Mouse (Mus musculus): ENCODE measurements around the gene Cldn13.
"Not testable (repeated sequence)": the region's sequence is repeated elsewhere in the genome, so short reads cannot be mapped to it uniquely, and the experiment has no call there.

The Cldn13 gene

DNA sequence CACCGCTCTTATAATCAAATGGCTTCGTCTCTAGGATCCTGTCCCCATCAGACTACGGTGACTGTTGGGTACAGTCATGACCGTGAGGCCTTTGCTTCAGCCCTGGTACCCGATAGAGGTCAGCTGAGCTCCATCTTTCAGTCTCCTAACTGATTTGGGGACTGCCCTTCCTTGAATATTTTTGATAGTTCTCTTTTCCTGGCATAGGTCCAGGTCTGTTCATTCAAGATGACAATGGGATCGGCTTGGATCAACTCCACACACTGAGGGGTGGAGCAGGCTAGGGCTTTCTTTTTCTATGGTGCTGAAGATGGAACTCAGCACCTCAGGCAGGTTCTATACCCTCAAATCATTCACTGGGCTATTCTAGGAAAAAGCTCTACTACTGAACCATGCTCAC lies 20.7 kb upstream of the Cldn13 start:
- no peak for ATAC-seq (ENCODE audit: insufficient number of reproducible peaks, low FRiP score, low TSS enrichment)

DNA sequence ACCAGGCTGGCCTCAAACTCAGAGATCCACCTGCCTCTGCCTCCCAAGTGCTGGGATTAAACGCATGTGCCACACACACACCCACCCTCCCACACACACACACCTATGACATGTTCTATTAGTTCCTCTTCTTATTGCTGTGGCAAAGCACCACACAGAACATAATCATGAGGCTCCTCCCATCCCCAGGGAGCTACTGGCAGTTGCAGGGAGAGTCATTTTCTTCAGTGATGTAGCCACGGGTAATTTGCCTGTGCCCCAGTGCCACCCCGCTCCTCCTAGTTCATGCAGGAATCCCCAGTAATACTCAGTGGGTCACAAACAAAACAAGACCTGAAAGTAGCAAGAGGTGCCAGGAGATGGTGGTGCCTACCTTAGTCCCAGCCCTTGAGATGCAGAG lies 19.3 kb upstream of the Cldn13 start:
- ATAC-seq (ENCODE audit: insufficient number of reproducible peaks, low FRiP score, low TSS enrichment) = no peak

DNA sequence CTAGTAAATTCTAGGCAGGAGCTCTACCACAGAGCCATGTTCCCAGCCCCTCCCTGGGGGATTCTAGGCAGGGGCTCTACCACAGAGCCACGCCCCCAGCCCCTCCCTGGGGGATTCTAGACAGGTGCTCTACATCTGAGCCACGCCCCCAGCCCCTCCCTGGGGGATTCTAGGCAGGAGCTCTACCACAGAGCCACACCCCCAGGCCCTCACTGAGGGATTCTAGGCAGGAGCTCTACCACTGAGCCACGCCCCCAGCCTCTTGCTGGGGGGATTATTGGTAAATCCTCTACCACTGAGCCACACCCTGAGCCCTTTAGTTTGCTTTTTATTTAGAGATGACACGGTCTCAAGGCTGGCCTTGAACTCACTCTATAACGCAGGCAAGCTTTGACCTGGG lies 18.4 kb upstream of the Cldn13 start:
- ATAC-seq (ENCODE audit: insufficient number of reproducible peaks, low FRiP score, low TSS enrichment) = not testable (repeated sequence)

DNA sequence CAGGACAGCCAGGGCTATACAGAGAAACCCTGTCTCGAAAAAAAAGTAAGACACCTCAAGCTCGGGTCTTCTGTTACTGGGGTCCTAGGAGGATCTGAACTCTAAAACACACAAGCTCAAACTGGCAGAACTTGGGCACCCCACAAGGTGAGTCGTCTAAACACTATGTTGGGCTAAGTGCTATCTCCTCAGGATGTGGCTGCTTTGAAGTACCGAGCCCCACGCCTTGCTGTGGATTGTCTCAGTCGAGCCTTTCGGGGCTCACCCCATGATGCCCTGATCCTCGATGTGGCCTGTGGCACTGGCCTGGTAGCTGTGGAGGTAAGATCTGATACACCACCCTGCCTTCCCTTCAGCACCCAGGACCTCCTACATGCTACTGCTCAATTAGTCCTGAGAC lies 18.0 kb upstream of the Cldn13 start:
- ATAC-seq (ENCODE audit: insufficient number of reproducible peaks, low FRiP score, low TSS enrichment) = no peak

DNA sequence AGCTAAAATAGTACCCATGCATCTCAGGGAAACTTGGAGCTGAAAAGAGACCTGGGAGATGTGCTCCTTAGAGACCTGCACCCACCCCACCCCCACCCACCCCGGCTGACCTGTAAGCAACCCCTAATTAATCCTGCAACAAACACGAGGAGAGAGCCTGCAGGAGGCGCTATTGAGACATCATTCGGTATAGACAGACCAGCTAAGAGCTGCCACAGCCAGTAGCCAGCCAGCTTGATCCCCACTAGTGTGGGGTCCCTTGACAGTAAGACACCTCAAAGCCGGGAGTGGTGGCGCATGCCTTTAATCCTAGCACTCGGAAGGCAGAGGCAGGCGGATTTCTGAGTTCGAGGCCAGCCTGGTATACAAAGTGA lies 17.6 kb upstream of the Cldn13 start:
- no peak for ATAC-seq (ENCODE audit: insufficient number of reproducible peaks, low FRiP score, low TSS enrichment)

DNA sequence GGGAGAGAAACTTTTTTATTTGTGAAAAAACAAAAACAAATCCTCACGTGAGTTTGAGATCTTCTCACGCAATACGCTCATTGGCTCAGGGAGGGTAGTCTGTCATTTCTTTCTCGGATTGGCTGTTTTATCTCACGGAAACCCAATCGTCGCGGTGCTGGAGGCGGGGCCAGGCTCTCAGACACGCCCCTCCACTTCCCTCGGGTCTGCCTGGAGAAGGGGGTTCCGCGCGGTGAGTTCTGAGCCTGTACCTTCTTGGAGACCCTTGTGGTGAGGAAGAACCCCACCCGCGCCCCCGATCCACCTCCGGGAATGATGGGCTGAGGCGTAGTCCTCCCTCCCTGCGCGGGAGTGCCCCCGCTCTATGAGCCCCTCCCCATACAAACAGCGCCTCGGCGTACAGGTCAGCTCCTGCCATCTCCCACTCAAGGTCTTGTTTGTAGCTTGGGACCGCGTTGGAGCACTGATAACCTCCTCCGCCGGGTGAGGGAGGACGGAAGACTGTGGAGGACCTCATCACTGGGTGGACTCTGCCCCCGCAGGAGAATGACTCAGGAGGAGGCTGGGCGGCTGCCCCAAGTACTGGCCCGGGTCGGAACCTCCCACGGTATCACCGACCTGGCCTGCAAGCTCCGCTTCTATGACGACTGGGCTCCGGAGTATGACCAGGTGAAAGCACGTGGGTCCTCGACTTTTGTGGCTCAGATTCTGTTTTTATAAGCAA lies 17.0 kb upstream of the Cldn13 start, which contains the start of gene Mettl27:
Gene Mettl27 (plus strand): TSS at position 190 of the 724 bp plus-strand sequence.
- ATAC-seq (ENCODE audit: insufficient number of reproducible peaks, low FRiP score, low TSS enrichment) = peak; percentile 70

DNA sequence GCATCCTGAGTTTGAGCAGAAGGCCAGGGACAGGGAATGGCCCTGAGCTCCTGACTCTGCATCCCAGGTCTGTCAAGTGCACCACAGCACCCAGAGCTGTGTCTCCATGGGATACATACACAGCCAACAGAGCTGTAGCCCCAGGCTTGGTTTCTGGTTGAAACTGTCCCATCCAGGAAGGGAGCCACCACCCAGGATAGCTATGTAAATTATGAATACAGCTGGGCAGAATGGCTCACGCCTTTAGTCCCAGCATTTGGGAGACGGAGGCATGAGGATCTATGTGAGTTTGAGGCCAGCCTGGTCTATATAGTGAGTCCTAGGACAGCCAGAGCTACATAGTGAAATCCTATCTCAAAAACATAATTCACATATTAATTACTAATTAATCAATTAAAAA lies 14.7 kb upstream of the Cldn13 start:
- ATAC-seq (ENCODE audit: insufficient number of reproducible peaks, low FRiP score, low TSS enrichment) = no peak

DNA sequence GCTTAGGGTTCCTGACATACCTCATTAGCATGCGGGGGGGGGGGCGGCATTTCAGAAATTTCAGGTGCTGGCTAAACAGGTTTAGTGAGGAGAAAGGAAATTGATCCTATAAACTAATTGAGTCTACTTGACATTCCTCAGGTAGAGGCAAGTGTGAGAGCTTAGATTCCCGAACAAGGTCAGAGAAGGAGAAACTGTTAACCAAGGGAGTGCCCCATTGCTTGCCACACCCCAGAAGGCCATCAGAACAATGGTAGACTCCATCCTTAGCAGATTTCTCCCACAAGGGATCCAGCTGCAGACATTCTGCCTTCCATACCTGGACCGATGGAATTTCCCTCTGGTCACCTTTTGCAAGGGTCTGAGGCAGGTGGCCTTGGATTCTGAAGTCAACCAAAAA lies 11.4 kb upstream of the Cldn13 start:
- no peak for ATAC-seq (ENCODE audit: insufficient number of reproducible peaks, low FRiP score, low TSS enrichment)

DNA sequence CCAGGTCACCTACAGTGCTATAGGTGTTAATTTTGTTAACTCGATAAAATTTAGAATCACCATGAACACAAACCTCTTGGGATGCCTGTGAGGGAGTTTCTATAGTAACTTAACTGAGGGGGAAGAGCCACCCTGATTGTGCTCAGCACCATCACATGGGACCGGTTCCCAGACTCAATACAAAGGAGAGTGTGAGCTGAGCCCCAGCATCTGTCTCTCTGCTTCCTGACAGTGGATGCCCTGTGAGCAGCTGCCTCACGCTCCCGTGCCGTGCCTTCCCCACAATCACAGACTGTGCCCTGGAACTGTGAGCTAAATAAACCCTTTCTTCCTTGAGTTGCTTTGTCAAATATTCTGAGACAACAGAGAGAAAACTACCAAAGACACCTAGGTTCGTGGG lies 7.8 kb upstream of the Cldn13 start:
- no peak for ATAC-seq (ENCODE audit: insufficient number of reproducible peaks, low FRiP score, low TSS enrichment)

DNA sequence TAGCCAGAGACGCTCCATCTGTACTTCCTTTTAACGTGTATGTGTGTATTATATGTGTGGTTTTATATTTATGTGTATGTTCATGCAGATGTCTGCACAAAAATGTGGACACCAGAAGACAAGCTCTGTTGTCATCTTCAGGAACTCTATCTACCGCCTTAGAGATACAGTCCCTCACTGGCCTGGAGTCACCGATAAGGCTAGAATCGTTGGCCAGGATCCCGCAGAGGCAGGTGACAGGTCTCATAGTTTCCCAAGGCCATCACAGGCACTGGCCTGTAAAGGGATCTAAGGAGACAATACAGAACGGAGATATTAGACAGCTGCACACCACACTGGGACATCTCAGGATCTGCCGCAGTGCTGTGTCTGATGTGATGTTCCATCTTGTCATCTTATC lies 5.8 kb upstream of the Cldn13 start:
- ATAC-seq (ENCODE audit: insufficient number of reproducible peaks, low FRiP score, low TSS enrichment) = no peak

DNA sequence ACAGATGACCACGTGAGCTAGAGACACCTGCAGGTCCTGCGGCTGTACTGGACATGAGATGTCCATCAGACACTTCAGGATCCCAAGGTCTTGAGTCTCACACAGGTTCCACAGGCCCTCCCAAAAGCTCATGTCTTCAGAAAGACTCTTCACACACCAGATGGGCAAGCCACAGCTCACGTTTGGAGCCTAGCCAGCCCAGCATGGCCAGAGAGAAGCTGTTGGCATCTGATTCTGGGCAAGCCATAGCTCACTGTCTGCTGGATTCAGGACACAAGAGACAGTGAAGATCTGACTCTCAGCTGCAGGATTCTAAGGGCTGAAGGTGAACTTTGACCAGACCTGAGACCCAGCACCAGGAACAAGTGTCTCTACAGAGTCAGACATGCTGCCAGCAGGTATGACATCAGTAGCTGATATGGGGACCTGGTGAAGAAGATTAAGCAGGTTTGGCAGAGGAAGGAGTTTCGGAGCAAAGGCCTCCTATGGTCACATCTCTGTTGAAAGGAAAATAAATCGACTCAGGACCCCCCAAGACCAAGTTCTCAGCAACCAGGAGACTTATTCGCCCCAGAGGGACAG lies 4.9 kb upstream of the Cldn13 start:
- ATAC-seq (ENCODE audit: insufficient number of reproducible peaks, low FRiP score, low TSS enrichment) = no peak

DNA sequence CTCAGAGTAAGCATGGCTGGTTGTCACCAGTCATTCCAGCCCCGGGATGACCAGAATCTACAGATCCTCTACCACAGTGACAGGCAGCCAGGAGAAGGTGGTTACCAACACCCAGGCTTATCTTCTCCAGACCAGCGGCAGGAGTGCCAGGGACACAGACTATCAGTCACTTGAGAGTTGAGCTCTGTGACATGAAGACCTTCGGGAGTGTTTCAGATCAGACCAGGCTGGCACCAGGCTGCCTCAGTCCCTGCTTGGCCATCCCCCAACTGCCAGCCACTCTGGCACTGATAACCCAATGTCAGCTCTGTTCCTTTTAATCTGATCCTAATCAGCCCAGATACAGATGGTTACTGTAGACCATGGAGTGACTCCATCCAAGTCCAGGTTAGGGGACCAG lies 3.8 kb upstream of the Cldn13 start:
- ATAC-seq (ENCODE audit: insufficient number of reproducible peaks, low FRiP score, low TSS enrichment) = no peak

DNA sequence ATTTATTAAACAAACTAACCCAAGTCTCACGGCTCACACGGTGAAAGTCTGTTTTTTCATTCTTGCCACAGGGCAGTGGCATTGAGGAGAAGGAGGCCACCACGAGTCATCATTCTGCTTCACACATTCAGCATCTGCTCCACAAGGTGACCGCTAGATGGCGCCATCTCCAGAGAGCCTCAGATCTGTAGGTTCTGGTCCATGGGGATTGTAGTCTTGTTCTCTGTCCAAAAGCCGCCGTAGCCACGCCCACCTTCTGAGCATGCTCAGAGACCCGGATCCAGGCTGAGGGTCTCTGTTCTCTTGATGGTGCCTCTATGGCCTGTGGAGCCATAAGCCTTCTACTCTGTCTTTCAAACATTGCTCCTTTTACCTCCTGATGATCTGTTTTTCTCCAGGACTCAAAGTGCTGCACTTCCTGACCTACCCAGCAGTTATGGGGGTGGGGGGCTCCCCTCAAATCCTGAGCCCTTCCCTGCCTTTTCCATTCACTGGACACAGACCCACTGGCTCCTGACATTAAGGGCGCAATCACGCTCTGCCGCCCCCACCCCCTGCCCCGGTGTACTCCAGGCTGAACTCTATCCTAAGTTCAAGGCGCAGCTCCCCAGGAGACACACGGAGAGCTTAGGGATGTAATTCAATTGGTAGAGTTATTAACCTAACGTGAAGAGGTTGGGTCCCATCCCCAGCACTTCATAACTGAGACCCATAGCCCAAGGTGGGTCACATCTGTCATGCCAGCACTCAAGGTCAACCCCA lies 2.9 kb upstream of the Cldn13 start:
- no peak for ATAC-seq (ENCODE audit: insufficient number of reproducible peaks, low FRiP score, low TSS enrichment)

DNA sequence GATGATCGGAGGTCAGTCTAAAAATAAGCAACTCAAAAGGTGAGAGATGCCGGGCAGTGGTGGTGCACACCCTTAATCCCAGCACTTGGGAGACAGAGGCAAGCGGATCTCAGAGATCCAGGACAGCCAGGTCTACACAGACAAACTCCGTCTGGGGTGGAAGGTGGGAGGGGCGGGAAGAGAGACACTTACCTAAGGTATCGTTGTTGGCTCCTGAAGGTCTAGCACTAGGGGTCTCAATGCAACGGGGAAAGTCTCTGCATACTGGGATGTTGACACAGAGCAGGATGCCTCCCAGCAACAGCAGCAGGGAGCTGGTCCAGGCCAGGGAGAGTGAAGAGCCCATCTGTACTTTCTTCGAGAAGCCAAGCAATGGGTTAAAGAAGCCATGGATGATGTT lies 816 bp downstream of the Cldn13 start:
- ATAC-seq (ENCODE audit: insufficient number of reproducible peaks, low FRiP score, low TSS enrichment) = no peak

DNA sequence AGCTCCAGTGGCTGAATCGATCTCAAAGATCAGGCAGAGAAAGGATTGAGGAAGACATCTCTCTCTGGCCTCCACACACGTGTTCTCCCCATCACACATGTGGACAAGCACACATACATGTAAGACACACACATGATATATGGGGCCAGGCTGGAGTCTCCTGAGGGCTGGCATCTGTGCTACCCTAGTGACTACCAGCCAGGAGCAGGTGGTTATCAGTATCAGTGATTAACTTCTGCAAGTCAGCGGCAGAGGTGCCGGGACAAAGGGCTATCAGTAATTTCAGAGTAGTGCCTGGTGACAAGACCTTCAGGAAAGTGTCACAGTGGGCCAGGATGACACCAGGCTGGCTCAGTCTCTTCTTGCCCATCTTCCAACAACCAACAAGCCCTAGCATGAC lies 1.6 kb downstream of the Cldn13 start:
- no peak for ATAC-seq (ENCODE audit: insufficient number of reproducible peaks, low FRiP score, low TSS enrichment)

DNA sequence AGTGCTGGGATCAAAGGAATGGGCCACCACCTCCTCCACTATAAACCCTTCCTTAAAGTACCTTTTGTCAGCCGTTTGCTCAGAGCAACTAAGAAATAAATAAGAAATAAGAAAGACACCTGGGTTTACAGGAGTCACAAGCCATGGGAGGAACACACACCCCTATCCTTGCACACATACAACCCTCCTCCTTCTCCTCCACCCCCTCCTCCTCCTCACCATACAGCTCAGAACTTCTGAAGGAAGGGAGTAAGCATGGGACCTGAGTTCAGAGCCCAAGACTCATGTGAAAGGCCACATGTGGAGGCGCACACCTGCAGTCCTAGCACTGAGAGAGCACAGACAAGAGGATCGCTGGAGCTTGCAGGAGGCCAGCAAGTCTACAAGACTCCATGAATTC lies 2.0 kb downstream of the Cldn13 start:
- ATAC-seq (ENCODE audit: insufficient number of reproducible peaks, low FRiP score, low TSS enrichment) = no peak

DNA sequence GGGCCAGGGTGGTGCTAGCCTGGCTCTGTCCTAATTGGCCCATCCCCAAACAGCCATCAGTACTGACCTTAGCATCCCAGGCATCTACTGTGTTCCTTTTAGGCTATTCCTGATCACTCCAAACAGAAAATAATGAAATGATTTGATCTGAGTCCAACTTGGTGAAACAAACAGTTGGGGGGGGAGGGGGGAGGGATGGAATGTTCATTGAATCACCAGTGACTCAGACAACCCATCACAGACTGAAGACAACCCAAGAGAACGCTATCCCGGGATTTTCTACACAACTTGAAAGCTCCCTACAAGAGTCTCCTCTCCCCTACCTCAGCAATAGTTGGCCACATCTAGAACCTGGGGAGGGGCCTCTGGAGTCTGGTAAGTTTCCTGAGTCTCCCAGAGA lies 3.4 kb downstream of the Cldn13 start:
- no peak for ATAC-seq (ENCODE audit: insufficient number of reproducible peaks, low FRiP score, low TSS enrichment)

DNA sequence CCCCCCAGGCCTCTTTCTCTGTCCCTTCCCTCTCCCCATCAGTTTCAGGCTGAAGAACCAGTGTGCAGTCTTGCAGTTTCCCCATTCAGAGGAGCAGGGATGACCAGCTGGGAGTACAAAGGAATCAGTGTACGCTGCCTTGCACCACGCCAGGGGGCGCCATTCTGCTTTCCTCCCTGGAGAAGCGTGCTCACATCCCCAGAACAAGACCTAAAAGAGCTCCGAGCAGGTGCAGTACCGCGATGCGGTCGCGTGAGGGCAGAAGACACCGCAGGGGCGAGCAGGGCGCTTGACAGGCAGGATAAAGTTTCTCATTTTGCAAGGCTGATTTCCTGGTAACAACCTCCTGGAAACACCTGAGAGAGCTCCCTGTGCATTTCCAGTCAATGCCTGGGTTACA lies 8.2 kb downstream of the Cldn13 start:
- peak; percentile 58 for ATAC-seq (ENCODE audit: insufficient number of reproducible peaks, low FRiP score, low TSS enrichment)

DNA sequence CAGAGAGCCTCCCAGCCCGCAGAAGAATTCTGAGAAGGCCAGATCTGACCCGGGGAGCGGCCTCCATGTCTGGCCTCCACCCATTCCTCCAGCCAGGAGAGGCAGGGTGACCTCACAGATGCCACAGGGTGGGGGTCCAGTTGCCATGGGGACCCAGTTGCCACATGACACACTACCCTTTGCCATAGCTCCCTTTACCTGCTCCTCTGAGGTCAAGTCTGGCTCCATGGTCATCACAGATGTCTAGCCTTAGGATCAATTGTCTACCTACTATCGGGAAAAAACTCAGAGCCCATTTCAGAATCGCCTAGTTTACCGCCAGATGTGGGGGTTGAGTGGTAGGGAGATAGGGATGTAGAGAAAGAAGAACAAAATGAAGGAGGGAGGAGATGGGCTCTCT lies 8.7 kb downstream of the Cldn13 start, which contains the start of gene Tmem270:
Gene Tmem270 (minus strand): TSS at position 101 of the 400 bp plus-strand sequence.
- no peak for ATAC-seq (ENCODE audit: insufficient number of reproducible peaks, low FRiP score, low TSS enrichment)

DNA sequence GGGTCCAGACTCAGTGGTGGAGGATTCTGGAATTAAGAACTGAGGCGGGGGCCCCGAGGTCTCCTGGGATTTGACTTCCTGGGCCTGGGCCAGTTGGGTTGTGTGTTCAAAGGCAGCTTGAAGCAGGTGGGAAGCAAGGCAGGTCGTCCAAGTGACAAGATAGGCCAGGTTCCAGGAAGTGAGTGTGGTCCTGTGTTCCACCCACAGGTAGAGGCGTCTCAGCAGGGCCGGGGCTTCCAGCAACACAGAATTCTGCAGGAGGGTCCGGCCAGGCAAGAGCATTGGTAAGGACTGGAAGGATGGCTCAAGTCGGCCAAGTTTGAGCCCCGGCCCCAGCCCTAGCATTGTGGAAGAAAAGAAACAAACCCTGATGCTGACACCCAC lies 13.7 kb downstream of the Cldn13 start:
- ATAC-seq (ENCODE audit: insufficient number of reproducible peaks, low FRiP score, low TSS enrichment) = no peak

DNA sequence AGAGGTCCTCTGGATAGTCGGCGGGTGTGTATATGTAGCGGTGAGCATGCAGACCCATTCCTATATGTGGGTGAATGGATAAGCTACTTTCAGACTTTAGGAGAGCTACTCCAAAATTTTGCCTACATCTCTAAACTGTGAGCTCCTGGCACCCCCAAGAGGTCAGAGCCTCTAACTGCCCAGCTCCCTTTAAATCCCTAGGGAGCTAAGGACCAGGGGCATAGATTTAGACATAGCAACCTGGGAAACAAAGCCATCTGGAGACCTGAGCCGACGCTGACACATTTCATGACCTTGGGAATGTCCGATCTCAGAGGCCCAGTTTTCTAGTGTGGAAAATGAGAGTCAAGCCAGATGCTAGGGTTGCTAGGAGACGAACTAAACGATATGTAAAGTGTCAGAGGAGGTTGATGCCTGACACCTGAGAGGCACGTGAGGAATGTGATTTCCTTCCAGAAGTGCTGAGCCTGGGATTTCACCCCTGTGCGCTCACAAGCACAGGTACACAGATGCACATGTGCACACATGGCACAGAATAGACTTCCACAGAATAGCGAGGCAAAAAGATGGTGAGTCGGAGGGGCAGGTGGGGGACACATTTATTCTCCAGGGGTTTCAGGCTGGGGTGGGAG lies 14.2 kb downstream of the Cldn13 start:
- no peak for ATAC-seq (ENCODE audit: insufficient number of reproducible peaks, low FRiP score, low TSS enrichment)

Measured in cerebellum, adult (tissue).